ENCODE assay signal across 8 mouse cellular contexts in the genomic region with DNA sequence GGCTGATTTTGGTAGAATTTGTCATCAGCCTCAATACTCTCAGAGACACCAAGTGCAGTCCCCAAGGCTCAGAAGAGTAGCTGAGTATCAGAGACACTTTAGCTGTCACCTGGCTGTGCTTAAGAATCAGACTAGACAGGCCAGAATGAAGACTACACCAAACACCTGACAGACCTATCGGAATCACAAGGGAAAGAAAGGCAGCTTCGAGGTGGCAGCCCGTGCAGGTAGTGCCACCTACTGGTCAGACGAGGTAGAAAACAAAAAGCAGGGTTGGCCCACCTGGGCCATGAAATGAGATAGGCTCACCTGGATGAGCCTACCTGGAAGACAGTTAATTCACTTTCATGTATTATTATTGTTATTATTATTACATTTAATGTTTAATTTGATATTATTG.
DNase-seq lines count a peak whose midpoint lies in the region; ATAC-seq and TF ChIP-seq lines count a peak whose summit lies in the region.

No protein-coding gene starts in this region.

- H3K36me3 ChIP-seq in midbrain, embryonic 11.5 days (ENCODE audit: control insufficient read depth, insufficient read depth, low read length), result no peaks in the 10 kb centered on the region
- H3K36me3 ChIP-seq in midbrain, embryonic 10.5 days, result no peaks in the 10 kb centered on the region
- no peaks in the 10 kb centered on the region for H3K36me3 ChIP-seq in hindbrain, embryonic 12.5 days
- H3K36me3 ChIP-seq in liver, adult 2 months (ENCODE audit: control insufficient read depth, insufficient read depth, low read length), result no peaks in the 10 kb centered on the region
- H3K36me3 ChIP-seq in neural tube, embryonic 13.5 days, result no peaks in the 10 kb centered on the region

- no peaks in the 10 kb centered on the region for H3K27me3 ChIP-seq in midbrain, embryonic 11.5 days (ENCODE audit: control insufficient read depth, insufficient read depth, low read length)
- H3K27me3 ChIP-seq in midbrain, embryonic 10.5 days (ENCODE audit: low read depth, poor library complexity, severe bottlenecking), result 0 out of 2 replicates have a peak, but pooled peaks cover 10% of the 10 kb centered on the region
- no peaks in the 10 kb centered on the region for H3K27me3 ChIP-seq in hindbrain, embryonic 12.5 days
- no peaks in the 10 kb centered on the region for H3K27me3 ChIP-seq in liver, adult 2 months (ENCODE audit: control insufficient read depth, insufficient read depth, low read length)
- H3K27me3 ChIP-seq in neural tube, embryonic 13.5 days, result no peaks in the 10 kb centered on the region

- no peaks in the 10 kb centered on the region for H3K79me2 ChIP-seq in liver, adult 2 months (ENCODE audit: control insufficient read depth, insufficient read depth, low read length)

- peak; percentile 54; the same call in 1 of the 2 replicates for ATAC-seq in midbrain, embryonic 11.5 days (ENCODE audit: low FRiP score)
- ATAC-seq in hindbrain, embryonic 12.5 days (ENCODE audit: low FRiP score), result peak; percentile 29; the same call in 1 of the 2 replicates
- peak; percentile 63 for ATAC-seq in neural tube, embryonic 13.5 days (ENCODE audit: low read depth)

- no peak overlapping the region for H3K9ac ChIP-seq in midbrain, embryonic 11.5 days (ENCODE audit: low read length)
- H3K9ac ChIP-seq in hindbrain, embryonic 12.5 days, result no peak overlapping the region
- no peak overlapping the region for H3K9ac ChIP-seq in liver, adult 2 months (ENCODE audit: low read depth, low read length)
- no peak overlapping the region for H3K9ac ChIP-seq in neural tube, embryonic 13.5 days

- H3K4me3 ChIP-seq in midbrain, embryonic 11.5 days (ENCODE audit: low read depth, low read length), result no peak overlapping the region
- H3K4me3 ChIP-seq in midbrain, embryonic 10.5 days, result no peak overlapping the region
- no peak overlapping the region for H3K4me3 ChIP-seq in hindbrain, embryonic 12.5 days
- no peak overlapping the region for H3K4me3 ChIP-seq in liver, adult 2 months (ENCODE audit: insufficient read depth, low read depth, low read length)
- H3K4me3 ChIP-seq in neural tube, embryonic 13.5 days, result no peak overlapping the region

- WGBS in midbrain, embryonic 11.5 days, result 10% methylated on average over 4 of the region's 4 CpGs
- 11% methylated on average over 4 of the region's 4 CpGs for WGBS in midbrain, embryonic 10.5 days
- WGBS in hindbrain, embryonic 12.5 days, result 6% methylated on average over 4 of the region's 4 CpGs
- 6% methylated on average over 4 of the region's 4 CpGs for WGBS in liver, adult 2 months
- WGBS in neural tube, embryonic 13.5 days, result 4% methylated on average over 4 of the region's 4 CpGs

- no peak overlapping the region for H3K4me2 ChIP-seq in midbrain, embryonic 11.5 days
- no peak overlapping the region for H3K4me2 ChIP-seq in hindbrain, embryonic 12.5 days (replicated peaks)
- no peak overlapping the region for H3K4me2 ChIP-seq in neural tube, embryonic 13.5 days

- peak; percentile 95 for TF ChIP-seq CTCF in liver, adult 2 months (IDR thresholded peaks at IDR 0.05; ENCODE audit: low read depth, low read length)

- no peaks in the 10 kb centered on the region for H3K9me3 ChIP-seq in midbrain, embryonic 11.5 days (ENCODE audit: control insufficient read depth, low read length)
- H3K9me3 ChIP-seq in midbrain, embryonic 10.5 days (replicated peaks), result no peaks in the 10 kb centered on the region
- H3K9me3 ChIP-seq in hindbrain, embryonic 12.5 days (replicated peaks), result no peaks in the 10 kb centered on the region
- no peaks in the 10 kb centered on the region for H3K9me3 ChIP-seq in neural tube, embryonic 13.5 days

- no peaks in the 10 kb centered on the region for H3K4me1 ChIP-seq in midbrain, embryonic 11.5 days (ENCODE audit: control insufficient read depth, insufficient read depth, low read length)
- no peaks in the 10 kb centered on the region for H3K4me1 ChIP-seq in midbrain, embryonic 10.5 days
- no peaks in the 10 kb centered on the region for H3K4me1 ChIP-seq in hindbrain, embryonic 12.5 days
- no peaks in the 10 kb centered on the region for H3K4me1 ChIP-seq in liver, adult 2 months (ENCODE audit: control insufficient read depth, insufficient read depth, low read length)
- H3K4me1 ChIP-seq in neural tube, embryonic 13.5 days (replicated peaks), result no peaks in the 10 kb centered on the region

- DNase-seq in adrenal gland, adult (ENCODE audit: inconsistent age in 2 of 2, low spot score in 1 of 2), result peak; percentile 36 to 80
- no peak for DNase-seq in adrenal gland, adult 8-10 months
- no peak for DNase-seq in midbrain, embryonic 11.5 days (ENCODE audit: low spot score, missing footprints)
- no peak for DNase-seq in midbrain, embryonic 10.5 days (ENCODE audit: low spot score)
- peak; percentile 35 to 42 for DNase-seq in cerebellum, postnatal 36 days
- peak; percentile 11 for DNase-seq in liver, adult 2 months (ENCODE audit: extremely low read depth, low read depth, low spot score)

- TF ChIP-seq POLR2A in liver, adult 2 months (IDR thresholded peaks at IDR 0.05; ENCODE audit: extremely low read depth, insufficient read depth, low read length), result no peak

- H3K27ac ChIP-seq in midbrain, embryonic 11.5 days (ENCODE audit: low read depth, low read length), result no peak overlapping the region
- H3K27ac ChIP-seq in midbrain, embryonic 10.5 days (replicated peaks), result no peak overlapping the region
- no peak overlapping the region for H3K27ac ChIP-seq in hindbrain, embryonic 12.5 days
- no peak overlapping the region for H3K27ac ChIP-seq in liver, adult 2 months (replicated peaks; ENCODE audit: insufficient read depth, low read depth, low read length)
- no peak overlapping the region for H3K27ac ChIP-seq in neural tube, embryonic 13.5 days (replicated peaks)

Comparison
In these comparisons a context has a peak if more than half of its experiments do, and no peak if none do; other contexts are left out.
1. DNase-seq: peak in adrenal gland, adult (2 of 2), cerebellum, postnatal 36 days (2 of 2) and liver, adult 2 months (single experiment); none in adrenal gland, adult 8-10 months (single experiment), midbrain, embryonic 11.5 days (single experiment) and midbrain, embryonic 10.5 days (single experiment).
2. Peak in every context shown above with its lines, with median percentiles within 50 percentile points of each other: ATAC-seq.